Mouse (Mus musculus) limb, embryonic 13.5 days (tissue): ENCODE measurements around the gene Igfbp5. TPM values are rescaled to one million over a fixed set of nuclear protein-coding genes. Genes with fewer than 3 reads are reported as not detected.
A peak's percentile ranks its signal among the peaks of the same experiment; 100 is the strongest.

Source experiments
- ATAC-seq: fragments of 200-750 bp; cut with Nextera tagmentation; 2 replicates; pipeline ENCODE4 v1.8.0; 2017; ENCODE audit warnings: low read depth, moderate number of reproducible peaks, moderate TSS enrichment; ENCODE audit not compliant: low FRiP score
- H3K27ac ChIP-seq: fragments of 300-500 bp; sonication (generic); 2 replicates; pipeline ENCODE4 v1.5.1; 2015; ENCODE audit warnings: inconsistent platforms, mild to moderate bottlenecking, moderate library complexity
- H3K27me3 ChIP-seq: fragments of 300-500 bp; sonication (generic); 2 replicates; pipeline ENCODE4 v1.6.1; 2015; ENCODE audit warnings: mild to moderate bottlenecking, inconsistent platforms
- H3K36me3 ChIP-seq: fragments of 300-500 bp; sonication (generic); 2 replicates; pipeline ENCODE4 v1.6.1; 2015; ENCODE audit warnings: inconsistent platforms, mild to moderate bottlenecking, moderate library complexity
- H3K4me1 ChIP-seq: fragments of 300-500 bp; sonication (generic); 2 replicates; pipeline ENCODE4 v1.6.1; 2015; ENCODE audit warnings: inconsistent platforms
- H3K4me2 ChIP-seq: fragments of 300-500 bp; sonication (generic); replicated peaks from 2 replicates; pipeline ENCODE4 v1.6.1; 2015; ENCODE audit warnings: inconsistent platforms, mild to moderate bottlenecking, moderate library complexity
- H3K4me3 ChIP-seq: fragments of 300-500 bp; sonication (generic); 2 replicates; pipeline ENCODE4 v1.5.1; 2015; ENCODE audit warnings: moderate library complexity, mild to moderate bottlenecking, inconsistent platforms
- H3K9ac ChIP-seq: fragments of 300-500 bp; sonication (generic); 2 replicates; pipeline ENCODE4 v1.6.1; 2015; ENCODE audit warnings: mild to moderate bottlenecking, inconsistent platforms
- H3K9me3 ChIP-seq: fragments of 300-500 bp; sonication (generic); 2 replicates; pipeline ENCODE4 v1.6.1; 2016; ENCODE audit warnings: inconsistent platforms
- WGBS: fragments of 180-500 bp; shearing (Covaris S2); methylation state at CpG from one replicate; pipeline ENCODE4 v1.1.7; 2015; 5-methylcytosine and 5-hydroxymethylcytosine counted together
- polyA plus RNA-seq: library from polyadenylated mRNA; unstranded; fragments of >200 nt; fragmentation: Nextera tagmentation; extraction: Ambion mirVana; gene quantifications from 2 replicates; pipeline ENCODE4 v1.2.1, GENCODE M21; 2015

Igfbp5 gene
- polyA plus RNA-seq, 1 experiment from 2014 or later = 140 TPM

GRCm38 (mm10) chr1:72866417-72866816 lies 8.3 kb downstream of the Igfbp5 start:
- WGBS = 53% methylated on average over 5 of the region's 5 CpGs
- Histone ChIP-seq H3K4me2 (no peak overlapping the region), H3K36me3 (peaks cover 56% of the 10 kb centered on the region), H3K9me3 (no peaks in the 10 kb centered on the region), H3K4me3 (no peak overlapping the region), H3K27ac (no peak overlapping the region), H3K27me3 (no peaks in the 10 kb centered on the region), H3K4me1 (peaks cover 41% of the 10 kb centered on the region), H3K9ac (no peak overlapping the region)
- ATAC-seq = no peak

GRCm38 (mm10) chr1:72865900-72866299 lies 8.8 kb downstream of the Igfbp5 start:
- H3K4me3 ChIP-seq = no peak overlapping the region
- WGBS = 25% methylated on average over 6 of the region's 6 CpGs
- no peak overlapping the region for H3K9ac ChIP-seq
- ATAC-seq = no peak
- H3K4me1 ChIP-seq = peaks cover 39% of the 10 kb centered on the region
- H3K27ac ChIP-seq = no peak overlapping the region
- peaks cover 61% of the 10 kb centered on the region for H3K36me3 ChIP-seq
- H3K9me3 ChIP-seq = no peaks in the 10 kb centered on the region
- no peak overlapping the region for H3K4me2 ChIP-seq
- H3K27me3 ChIP-seq = no peaks in the 10 kb centered on the region

- H3K27ac ChIP-seq = no peak overlapping the region
- no peaks in the 10 kb centered on the region for H3K9me3 ChIP-seq
- no peak overlapping the region for H3K9ac ChIP-seq
- peaks cover 76% of the 10 kb centered on the region for H3K36me3 ChIP-seq
- ATAC-seq = 0 out of 2 replicates have a peak, but pooled peaks have one; percentile 24
- H3K4me3 ChIP-seq = no peak overlapping the region
- whole genome bisulfite sequencing = 86% methylated on average over 3 of the region's 3 CpGs
- no peak overlapping the region for H3K4me2 ChIP-seq
- H3K4me1 ChIP-seq = peaks cover 23% of the 10 kb centered on the region
- no peaks in the 10 kb centered on the region for H3K27me3 ChIP-seq
These were observed 10.4 kb downstream of the Igfbp5 start for GRCm38 (mm10) chr1:72864272-72864671.

GRCm38 (mm10) chr1:72863692-72864091 lies 11.0 kb downstream of the Igfbp5 start:
- no peak for ATAC-seq
- Histone ChIP-seq H3K9me3 (no peaks in the 10 kb centered on the region), H3K9ac (no peak overlapping the region), H3K27ac (no peak overlapping the region), H3K27me3 (no peaks in the 10 kb centered on the region), H3K4me1 (peaks cover 18% of the 10 kb centered on the region), H3K4me2 (no peak overlapping the region), H3K36me3 (peaks cover 76% of the 10 kb centered on the region), H3K4me3 (no peak overlapping the region)
- 87% methylated on average over 8 of the region's 8 CpGs for WGBS

GRCm38 (mm10) chr1:72862248-72862647 lies 12.4 kb downstream of the Igfbp5 start:
- Histone ChIP-seq H3K4me1 (peaks cover 9% of the 10 kb centered on the region), H3K27me3 (no peaks in the 10 kb centered on the region), H3K4me3 (no peak overlapping the region), H3K4me2 (no peak overlapping the region), H3K9ac (no peak overlapping the region), H3K9me3 (no peaks in the 10 kb centered on the region), H3K27ac (no peak overlapping the region), H3K36me3 (peaks cover 78% of the 10 kb centered on the region)
- 89% methylated on average over 21 of the region's 21 CpGs for WGBS
- ATAC-seq = no peak

GRCm38 (mm10) chr1:72861702-72862101 lies 13.0 kb downstream of the Igfbp5 start:
- Histone ChIP-seq H3K36me3 (peaks cover 77% of the 10 kb centered on the region), H3K27ac (no peak overlapping the region), H3K9ac (no peak overlapping the region), H3K27me3 (no peaks in the 10 kb centered on the region), H3K4me2 (no peak overlapping the region), H3K4me1 (peaks cover 9% of the 10 kb centered on the region), H3K4me3 (no peak overlapping the region), H3K9me3 (no peaks in the 10 kb centered on the region)
- 65% methylated on average over 2 of the region's 2 CpGs for WGBS
- no peak for ATAC-seq

GRCm38 (mm10) chr1:72860502-72860901 lies 14.2 kb downstream of the Igfbp5 start:
- no peak overlapping the region for H3K9ac ChIP-seq
- 78% methylated on average over 2 of the region's 2 CpGs for WGBS
- H3K9me3 ChIP-seq = no peaks in the 10 kb centered on the region
- ATAC-seq = no peak
- H3K36me3 ChIP-seq = peaks cover 73% of the 10 kb centered on the region
- H3K27me3 ChIP-seq = no peaks in the 10 kb centered on the region
- no peak overlapping the region for H3K4me2 ChIP-seq
- H3K27ac ChIP-seq = no peak overlapping the region
- no peak overlapping the region for H3K4me3 ChIP-seq
- no peaks in the 10 kb centered on the region for H3K4me1 ChIP-seq

- Histone ChIP-seq H3K27ac (no peak overlapping the region), H3K9ac (no peak overlapping the region), H3K27me3 (no peaks in the 10 kb centered on the region), H3K4me3 (no peak overlapping the region), H3K4me2 (no peak overlapping the region), H3K9me3 (no peaks in the 10 kb centered on the region), H3K36me3 (peaks cover 71% of the 10 kb centered on the region), H3K4me1 (no peaks in the 10 kb centered on the region)
- no peak for ATAC-seq
- 92% methylated on average over 9 of the region's 9 CpGs for WGBS
These were observed 14.7 kb downstream of the Igfbp5 start for GRCm38 (mm10) chr1:72859963-72860362.

GRCm38 (mm10) chr1:72858874-72859273 lies 15.8 kb downstream of the Igfbp5 start:
- ATAC-seq = no peak
- Histone ChIP-seq H3K27ac (no peak overlapping the region), H3K27me3 (no peaks in the 10 kb centered on the region), H3K9ac (no peak overlapping the region), H3K36me3 (peaks cover 62% of the 10 kb centered on the region), H3K9me3 (no peaks in the 10 kb centered on the region), H3K4me3 (no peak overlapping the region), H3K4me1 (peaks cover 8% of the 10 kb centered on the region; the same call in 1 of the 2 replicates), H3K4me2 (no peak overlapping the region)
- 79% methylated on average over 5 of the region's 5 CpGs for WGBS

- no peak for ATAC-seq
- H3K9ac ChIP-seq = no peak overlapping the region
- H3K36me3 ChIP-seq = peaks cover 56% of the 10 kb centered on the region
- H3K9me3 ChIP-seq = no peaks in the 10 kb centered on the region
- no peaks in the 10 kb centered on the region for H3K27me3 ChIP-seq
- no peak overlapping the region for H3K27ac ChIP-seq
- peaks cover 8% of the 10 kb centered on the region; the same call in 1 of the 2 replicates for H3K4me1 ChIP-seq
- WGBS = 86% methylated on average over 9 of the region's 9 CpGs
- H3K4me3 ChIP-seq = no peak overlapping the region
- no peak overlapping the region for H3K4me2 ChIP-seq
These were observed 16.4 kb downstream of the Igfbp5 start for GRCm38 (mm10) chr1:72858286-72858685.

GRCm38 (mm10) chr1:72857631-72858030 lies 17.1 kb downstream of the Igfbp5 start:
- no peak overlapping the region for H3K27ac ChIP-seq
- H3K4me2 ChIP-seq = no peak overlapping the region
- H3K36me3 ChIP-seq = peaks cover 50% of the 10 kb centered on the region
- WGBS = 68% methylated on average over 5 of the region's 5 CpGs
- H3K9me3 ChIP-seq = no peaks in the 10 kb centered on the region
- H3K4me3 ChIP-seq = no peak overlapping the region
- peaks cover 8% of the 10 kb centered on the region; the same call in 1 of the 2 replicates for H3K4me1 ChIP-seq
- no peak overlapping the region for H3K9ac ChIP-seq
- H3K27me3 ChIP-seq = no peaks in the 10 kb centered on the region
- no peak for ATAC-seq

- no peak overlapping the region for H3K27ac ChIP-seq
- H3K4me3 ChIP-seq = no peak overlapping the region
- H3K4me2 ChIP-seq = no peak overlapping the region
- WGBS = 85% methylated on average over 7 of the region's 7 CpGs
- 0 out of 2 replicates have a peak, but pooled peaks have one; percentile 6 for ATAC-seq
- no peaks in the 10 kb centered on the region for H3K9me3 ChIP-seq
- H3K4me1 ChIP-seq = peaks cover 8% of the 10 kb centered on the region; the same call in 1 of the 2 replicates
- no peaks in the 10 kb centered on the region for H3K27me3 ChIP-seq
- H3K9ac ChIP-seq = no peak overlapping the region
- peaks cover 50% of the 10 kb centered on the region for H3K36me3 ChIP-seq
These were observed 17.5 kb downstream of the Igfbp5 start for GRCm38 (mm10) chr1:72857142-72857541.

GRCm38 (mm10) chr1:72856209-72856909 lies 18.3 kb downstream of the Igfbp5 start:
- Histone ChIP-seq H3K9me3 (no peaks in the 10 kb centered on the region), H3K4me3 (no peak overlapping the region), H3K27me3 (no peaks in the 10 kb centered on the region), H3K9ac (no peak overlapping the region), H3K4me1 (peaks cover 8% of the 10 kb centered on the region; the same call in 1 of the 2 replicates), H3K4me2 (no peak overlapping the region), H3K36me3 (peaks cover 50% of the 10 kb centered on the region), H3K27ac (no peak overlapping the region)
- ATAC-seq = 0 out of 2 replicates have a peak, but pooled peaks have one; percentile 3
- WGBS = 80% methylated on average over 19 of the region's 19 CpGs
